Comparison of ENCODE assay signal across 25 mouse cellular contexts in genomic region chr1:47272131-47272530, GRCm38 (mm10).
"Had no signal": no experiment of that assay in that cellular context is flagged by ENCODE, and none has a peak within 500 bp of the region (broad histone marks: within the 10 kb centered on the region; RNA-seq: fewer than 3 reads in every experiment).

No protein-coding gene starts in this region.

- DNase-seq: gastrocnemius, adult 2 months; gastrocnemius, postnatal 10 days; gastrocnemius, postnatal 25 days; heart, adult 18-20 months; heart, postnatal 10 days; heart, postnatal 4 days; kidney, adult 11 months; kidney, adult 2 months; kidney, adult 9 months; kidney, postnatal 14 days; kidney, postnatal 36 days; layer of hippocampus, adult 9-11 months; layer of hippocampus, postnatal 36 days; left cerebral cortex, postnatal 4 days had no signal

- ATAC-seq: intestine, embryonic 16.5 days; liver, embryonic 12.5 days had no signal

- H3K4me3 ChIP-seq: gastrocnemius, adult 2 months; heart, embryonic 10.5 days; heart, embryonic 12.5 days; hindbrain, embryonic 15.5 days; kidney, embryonic 15.5 days; left cerebral cortex, adult 2 months; limb, embryonic 13.5 days; limb, embryonic 15.5 days; liver, embryonic 12.5 days had no signal

- H3K4me1 ChIP-seq: heart, embryonic 10.5 days; heart, embryonic 12.5 days; hindbrain, embryonic 15.5 days; kidney, embryonic 15.5 days; limb, embryonic 13.5 days; limb, embryonic 15.5 days; liver, embryonic 12.5 days had no signal

- H3K36me3 ChIP-seq: heart, embryonic 10.5 days; heart, embryonic 12.5 days; hindbrain, embryonic 15.5 days; kidney, embryonic 15.5 days; limb, embryonic 13.5 days; limb, embryonic 15.5 days; liver, embryonic 12.5 days had no signal

- H3K9me3 ChIP-seq: heart, embryonic 10.5 days; heart, embryonic 12.5 days; hindbrain, embryonic 15.5 days; kidney, embryonic 15.5 days; limb, embryonic 13.5 days; limb, embryonic 15.5 days; liver, embryonic 12.5 days had no signal

- H3K27ac ChIP-seq: gastrocnemius, adult 2 months; heart, embryonic 10.5 days; hindbrain, embryonic 15.5 days; kidney, embryonic 15.5 days; kidney, postnatal 0 days; left cerebral cortex, adult 2 months; limb, embryonic 13.5 days; limb, embryonic 15.5 days; liver, embryonic 12.5 days; liver, embryonic 14.5 days had no signal

- H3K9ac ChIP-seq: heart, embryonic 12.5 days; hindbrain, embryonic 15.5 days; kidney, embryonic 15.5 days; limb, embryonic 13.5 days; limb, embryonic 15.5 days; liver, embryonic 12.5 days; liver, embryonic 14.5 days had no signal

- H3K4me2 ChIP-seq: heart, embryonic 12.5 days; hindbrain, embryonic 15.5 days; kidney, embryonic 15.5 days; limb, embryonic 13.5 days; limb, embryonic 15.5 days; liver, embryonic 12.5 days had no signal

- H3K27me3 ChIP-seq: heart, embryonic 12.5 days; hindbrain, embryonic 15.5 days; kidney, embryonic 15.5 days; limb, embryonic 13.5 days; limb, embryonic 15.5 days; liver, embryonic 12.5 days had no signal
